Mouse (Mus musculus) intestine, embryonic 14.5 days (tissue): ENCODE data around the gene Efs. TPM values are rescaled to one million over a fixed set of nuclear protein-coding genes. Genes with fewer than 3 reads are reported as not detected.

Experiments
- ATAC-seq: fragments of 200-750 bp; cut with Nextera tagmentation; replicated peaks from 2 replicates; pipeline ENCODE4 v1.8.0; 2017; ENCODE audit warnings: low read depth, moderate number of reproducible peaks, moderate TSS enrichment, moderate library complexity; ENCODE audit not compliant: low FRiP score, low TSS enrichment
- DNase-seq: peaks from one replicate; pipeline ENCODE4 v3.0.0-alpha.2; 2018; ENCODE audit warnings: low spot score
- H3K27ac ChIP-seq: fragments of 300-500 bp; sonication (generic); 2 replicates; pipeline ENCODE4 v1.5.1; 2014; ENCODE audit warnings: low read depth, mild to moderate bottlenecking, control low read depth
- H3K27me3 ChIP-seq: fragments of 300-500 bp; sonication (generic); replicated peaks from 2 replicates; pipeline ENCODE4 v1.6.1; 2014; ENCODE audit warnings: low read length, control low read depth; ENCODE audit not compliant: control insufficient read depth, insufficient read depth
- H3K36me3 ChIP-seq: fragments of 300-500 bp; sonication (generic); 2 replicates; pipeline ENCODE4 v1.6.1; 2014; ENCODE audit warnings: low read length, control low read depth; ENCODE audit not compliant: control insufficient read depth, insufficient read depth
- H3K4me1 ChIP-seq: fragments of 300-500 bp; sonication (generic); replicated peaks from 2 replicates; pipeline ENCODE4 v1.6.1; 2014; ENCODE audit warnings: low read length, control low read depth, mixed read lengths; ENCODE audit not compliant: control insufficient read depth, insufficient read depth
- H3K4me2 ChIP-seq: fragments of 300-500 bp; sonication (generic); 2 replicates; pipeline ENCODE4 v1.6.1; 2014; ENCODE audit warnings: low read length
- H3K4me3 ChIP-seq: fragments of 300-500 bp; sonication (generic); 2 replicates; pipeline ENCODE4 v1.5.1; 2014; ENCODE audit warnings: low read depth, low read length, control low read depth, mixed read lengths
- H3K9ac ChIP-seq: fragments of 300-500 bp; sonication (generic); 2 replicates; pipeline ENCODE4 v1.6.1; 2014; ENCODE audit warnings: mild to moderate bottlenecking, low read length
- H3K9me3 ChIP-seq: fragments of 300-500 bp; sonication (generic); 2 replicates; pipeline ENCODE4 v1.6.1; 2016; ENCODE audit warnings: low read length, control low read depth; ENCODE audit not compliant: control insufficient read depth
- WGBS: fragments of 180-500 bp; shearing (Covaris S2); extraction: QIAGEN DNeasy Blood & Tissue Kit; methylation state at CpG from one replicate; pipeline ENCODE4 v1.1.7; 2014; 5-methylcytosine and 5-hydroxymethylcytosine counted together
- microRNA counts: library from miRNA; unstranded; fragments of <30 nt; microRNA quantifications from one replicate; lab custom pipeline; 2016
- microRNA-seq: library from miRNA; unstranded; fragments of <30 nt; microRNA quantifications from one replicate; pipeline ENCODE4, GENCODE M21; 2016
- polyA plus RNA-seq: library from polyadenylated mRNA; unstranded; fragments of >200 nt; fragmentation: Nextera tagmentation; extraction: Ambion mirVana; gene quantifications from 2 replicates; pipeline ENCODE4 v1.2.1, GENCODE M21; 2014

The Efs gene
- polyA plus RNA-seq, 1 experiment from 2014 or later, result 31.6 TPM

- Histone ChIP-seq H3K4me3 (peak overlapping the region; percentile 76), H3K27me3 (0 out of 2 replicates have a peak, but pooled peaks cover 4% of the 10 kb centered on the region), H3K27ac (peak overlapping the region; percentile 76), H3K36me3 (no peaks in the 10 kb centered on the region), H3K9me3 (no peaks in the 10 kb centered on the region), H3K9ac (peak overlapping the region; percentile 78), H3K4me2 (peak overlapping the region; percentile 86), H3K4me1 (0 out of 2 replicates have a peak, but pooled peaks cover 4% of the 10 kb centered on the region)
- DNase-seq (peak; percentile 90), ATAC-seq (peak; percentile 92)
- WGBS, result 0% methylated on average over 64 of the region's 72 CpGs
Measured at GRCm38 (mm10) chr14:54876539-54877047, 49.3 kb downstream of the Efs start.

GRCm38 (mm10) chr14:54875844-54876538 lies 49.9 kb downstream of the Efs start:
- 3% methylated on average over 35 of the region's 36 CpGs for WGBS
- DNase-seq, result no peak
- Histone ChIP-seq H3K9me3 (no peaks in the 10 kb centered on the region), H3K4me3 (peak overlapping the region; percentile 76), H3K4me1 (0 out of 2 replicates have a peak, but pooled peaks cover 4% of the 10 kb centered on the region), H3K27ac (peak overlapping the region; percentile 76), H3K9ac (peak overlapping the region; percentile 78), H3K36me3 (no peaks in the 10 kb centered on the region), H3K4me2 (peak overlapping the region; percentile 86), H3K27me3 (0 out of 2 replicates have a peak, but pooled peaks cover 4% of the 10 kb centered on the region)
- peak; percentile 11; the same call in 1 of the 2 replicates for ATAC-seq

- H3K9me3 ChIP-seq, result no peaks in the 10 kb centered on the region
- no peak overlapping the region for H3K9ac ChIP-seq
- 0 out of 2 replicates have a peak, but pooled peaks cover 4% of the 10 kb centered on the region for H3K4me1 ChIP-seq
- no peak overlapping the region for H3K4me3 ChIP-seq
- 86% methylated on average over 3 of the region's 3 CpGs for WGBS
- H3K27ac ChIP-seq, result no peak overlapping the region
- no peak for DNase-seq
- ATAC-seq, result no peak
- H3K36me3 ChIP-seq, result no peaks in the 10 kb centered on the region
- H3K27me3 ChIP-seq, result 0 out of 2 replicates have a peak, but pooled peaks cover 4% of the 10 kb centered on the region
- no peak overlapping the region for H3K4me2 ChIP-seq
Measured at GRCm38 (mm10) chr14:54874165-54874564, 51.8 kb downstream of the Efs start.

- Histone ChIP-seq H3K27ac (no peak within 1 kb of the TSS), H3K27me3 (0 out of 2 replicates have a peak, but pooled peaks cover 3% of the 10 kb centered on the region), H3K4me2 (no peak within 1 kb of the TSS), H3K9me3 (no peaks in the 10 kb centered on the region), H3K4me3 (no peak within 1 kb of the TSS), H3K9ac (no peak within 1 kb of the TSS), H3K4me1 (no peaks in the 10 kb centered on the region), H3K36me3 (no peaks in the 10 kb centered on the region)
- 86% methylated on average over 5 of the region's 5 CpGs for WGBS
- DNase-seq, result no peak
- ATAC-seq, result no peak
Measured at GRCm38 (mm10) chr14:54870861-54871260, 55.1 kb downstream of the Efs start, which contains the start of gene Homez. Gene Homez (minus strand): TSS chr14:54870961.

- Histone ChIP-seq H3K27ac (no peak overlapping the region), H3K27me3 (no peaks in the 10 kb centered on the region), H3K36me3 (no peaks in the 10 kb centered on the region), H3K4me2 (no peak overlapping the region), H3K4me3 (no peak overlapping the region), H3K9me3 (no peaks in the 10 kb centered on the region), H3K4me1 (no peaks in the 10 kb centered on the region; the same call in 1 of the 2 replicates), H3K9ac (no peak overlapping the region)
- no peak for DNase-seq
- 83% methylated on average over 4 of the region's 4 CpGs for WGBS
- no peak for ATAC-seq
Measured at GRCm38 (mm10) chr14:54868026-54868425, 57.9 kb downstream of the Efs start.

- Histone ChIP-seq H3K9me3 (no peaks in the 10 kb centered on the region), H3K4me2 (no peak overlapping the region), H3K9ac (no peak overlapping the region), H3K4me1 (no peaks in the 10 kb centered on the region; the same call in 1 of the 2 replicates), H3K36me3 (no peaks in the 10 kb centered on the region), H3K27ac (no peak overlapping the region), H3K4me3 (no peak overlapping the region), H3K27me3 (no peaks in the 10 kb centered on the region)
- WGBS, result 57% methylated on average over 5 of the region's 5 CpGs
- ATAC-seq, result no peak
- no peak for DNase-seq
Measured at GRCm38 (mm10) chr14:54866936-54867335, 59.0 kb downstream of the Efs start.

MicroRNA genes within 50 kb of the gene (microRNA counts, 519-probe panel; counts per million panel counts)
- microRNA mmu-miR-208a (lab: Ali Mortazavi, UCI) (not detected), microRNA mmu-miR-208b (lab: Ali Mortazavi, UCI) (not detected)

Small RNA genes within 50 kb of the gene (microRNA-seq; reads per million reads assigned to microRNA genes)
- gene Mir208a (2.0 reads per million, percentile 22 among the genes with 10 or more reads in this experiment), gene Mir208b (21.6 reads per million, percentile 47 among the genes with 10 or more reads in this experiment)

Other genes with a start within 250 kb of the Efs start
- gene 1700123O20Rik, start 239.9 kb downstream of the Efs start, polyA plus RNA-seq, result 83.7 and 90.7 TPM in 2 replicates
- 112 TPM in 2 replicates for gene Acin1, start 239.2 kb downstream of the Efs start, polyA plus RNA-seq
- gene Gm29776, start 227.3 kb downstream of the Efs start, polyA plus RNA-seq, result 0.09 and 0.12 TPM in 2 replicates
- 0.28 TPM in 1 of 2 replicates, not detected in the other for gene Cebpe, start 214.0 kb downstream of the Efs start, polyA plus RNA-seq
- 24.0 and 26.7 TPM in 2 replicates for gene Slc7a8, start 144.2 kb downstream of the Efs start, polyA plus RNA-seq
- not detected in 2 replicates for gene Rnf212b, start 112.0 kb downstream of the Efs start, polyA plus RNA-seq
- 7.4 and 10.7 TPM in 2 replicates for gene Homez, start 55.2 kb downstream of the Efs start, polyA plus RNA-seq
- gene Ppp1r3e, start 48.6 kb downstream of the Efs start, polyA plus RNA-seq, result 2.9 and 4.1 TPM in 2 replicates
- 5.1 and 5.2 TPM in 2 replicates for gene Bcl2l2, start 42.7 kb downstream of the Efs start, polyA plus RNA-seq
- gene Gm20521, start 42.7 kb downstream of the Efs start, polyA plus RNA-seq, result 0.28 TPM in 1 of 2 replicates, not detected in the other
- gene Pabpn1, start 33.6 kb downstream of the Efs start, polyA plus RNA-seq, result 134 and 148 TPM in 2 replicates
- 32.4 and 34.2 TPM in 2 replicates for gene Slc22a17, start 13.0 kb downstream of the Efs start, polyA plus RNA-seq
- gene Il25, start 6.6 kb upstream of the Efs start, polyA plus RNA-seq, result 0.23 and 0.28 TPM in 2 replicates
- 3.3 and 4.6 TPM in 2 replicates for gene Cmtm5, start 10.1 kb upstream of the Efs start, polyA plus RNA-seq
- 0.22 and 0.75 TPM in 2 replicates for gene Myh6, start 40.8 kb upstream of the Efs start, polyA plus RNA-seq
- gene Gm17428, start 50.8 kb upstream of the Efs start, polyA plus RNA-seq, result not detected in 2 replicates
- gene Myh7, start 68.5 kb upstream of the Efs start, polyA plus RNA-seq, result 0.43 and 1.2 TPM in 2 replicates
- 78.5 and 80.1 TPM in 2 replicates for gene Ngdn, start 89.3 kb upstream of the Efs start, polyA plus RNA-seq
- 5.0 and 5.4 TPM in 2 replicates for gene Zfhx2, start 166.2 kb upstream of the Efs start, polyA plus RNA-seq
- gene Thtpa, start 168.7 kb upstream of the Efs start, polyA plus RNA-seq, result 20.8 and 24.0 TPM in 2 replicates
- 44.7 and 49.8 TPM in 2 replicates for gene Ap1g2, start 180.5 kb upstream of the Efs start, polyA plus RNA-seq
- gene Jph4, start 190.8 kb upstream of the Efs start, polyA plus RNA-seq, result 1.7 and 2.0 TPM in 2 replicates